Mouse (Mus musculus) cerebellum, adult (tissue): Measurements from ENCODE around the gene Zfp180.
"Not testable (repeated sequence)": the region's sequence is repeated elsewhere in the genome, so short reads cannot be mapped to it uniquely, and the experiment has no call there.

Experiments used
- ATAC-seq: cut with Nextera tagmentation; 2 replicates; pipeline ENCODE4 v1.9.2; 2017; ENCODE audit warnings: mild to moderate bottlenecking, moderate library complexity, mixed read lengths; ENCODE audit not compliant: insufficient number of reproducible peaks, low FRiP score, low TSS enrichment

Gene Zfp180

DNA sequence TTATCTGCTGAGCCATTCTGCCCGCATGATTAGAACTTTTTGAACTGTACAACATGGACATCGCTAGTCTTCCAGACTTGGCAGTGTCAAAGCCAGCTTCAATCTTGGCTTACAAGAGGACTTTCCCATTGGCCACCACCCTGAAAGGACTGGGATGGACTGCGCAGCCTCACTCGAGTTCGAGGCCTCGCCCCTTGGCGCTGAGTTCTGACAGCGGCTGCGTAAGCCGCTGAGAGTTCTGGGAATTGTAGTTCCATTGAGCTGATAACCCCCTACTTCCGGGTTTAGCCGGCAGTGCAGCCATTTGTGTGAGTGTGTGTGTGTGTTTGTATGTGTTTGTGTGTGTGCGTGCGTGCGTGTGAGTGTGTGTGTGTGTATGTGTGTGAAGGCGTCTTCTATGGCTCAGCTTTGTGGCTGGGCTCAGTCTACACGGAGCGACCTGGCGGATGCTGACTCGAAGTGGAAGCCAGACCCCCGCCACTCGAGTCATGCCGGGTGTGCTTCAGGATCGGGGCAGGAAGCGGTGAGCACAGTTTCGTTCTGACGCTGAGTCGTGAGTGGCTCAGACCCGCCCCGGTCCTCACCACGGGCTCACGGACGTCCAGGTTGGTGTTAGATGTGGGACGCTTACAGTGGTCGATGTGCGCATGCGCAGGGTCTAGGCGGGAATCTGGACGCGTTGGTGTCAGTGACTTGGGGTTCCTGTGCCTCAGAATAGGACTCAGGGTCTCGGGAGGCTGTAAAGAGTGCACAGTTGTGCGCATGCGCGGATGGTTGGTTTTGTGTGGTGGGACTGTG, at the start of gene Zfp180:
Gene Zfp180 (plus strand): TSS at position 291 of the 798 bp plus-strand sequence.
- ATAC-seq, result peak; percentile 98

DNA sequence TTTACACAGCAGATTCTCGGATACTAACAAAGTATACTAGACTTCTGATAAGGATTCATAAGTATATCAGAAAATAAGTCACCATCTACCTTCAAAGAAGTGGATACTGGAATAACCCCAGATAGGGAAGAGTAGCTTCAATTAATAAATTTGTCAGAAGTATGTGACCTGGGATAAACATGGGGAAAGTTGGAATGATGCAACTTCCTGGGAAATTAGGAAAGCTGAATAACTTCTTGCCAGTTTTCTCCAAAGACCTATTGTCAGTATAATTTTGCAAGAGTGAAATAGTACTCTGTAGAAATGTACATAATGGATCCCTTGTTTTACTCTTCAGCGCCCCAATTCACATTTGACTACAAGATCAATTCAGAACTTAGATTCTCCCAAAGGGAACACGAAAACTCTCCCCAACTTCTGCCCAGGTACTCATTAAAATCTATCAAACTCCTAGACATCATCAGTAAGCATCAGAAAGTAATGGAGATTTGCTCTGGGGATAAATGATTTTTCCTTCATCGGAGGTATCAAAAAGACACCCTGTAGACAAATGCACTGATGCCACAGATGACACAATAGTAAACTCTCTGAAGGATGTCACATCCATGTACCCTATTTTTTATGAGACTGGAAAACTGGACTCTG, 28.9 kb upstream of the Zfp180 start, which contains the start of gene Vmn1r183:
Gene Vmn1r183 (plus strand): TSS at position 595 of the 645 bp plus-strand sequence.
- no peak for ATAC-seq

DNA sequence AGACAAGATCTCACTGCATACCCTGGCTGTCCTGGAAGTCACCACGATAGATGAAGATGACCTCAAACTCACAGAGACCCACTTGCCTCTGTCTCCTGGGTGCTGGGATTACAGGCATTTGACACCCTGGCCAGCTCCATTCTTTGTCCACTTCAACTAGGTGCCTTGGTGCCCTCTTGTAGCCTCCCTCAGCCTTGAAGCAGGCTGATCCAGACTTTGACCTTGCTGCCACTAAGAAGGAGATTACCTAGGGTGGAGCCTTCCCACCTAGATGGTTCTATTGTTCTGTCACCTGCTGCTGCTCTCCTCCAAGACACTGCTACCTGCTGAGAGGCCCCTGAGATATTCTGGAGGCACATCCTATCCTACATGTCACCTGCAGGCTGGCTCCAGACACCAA, 7.3 kb upstream of the Zfp180 start:
- ATAC-seq, result not testable (repeated sequence)

DNA sequence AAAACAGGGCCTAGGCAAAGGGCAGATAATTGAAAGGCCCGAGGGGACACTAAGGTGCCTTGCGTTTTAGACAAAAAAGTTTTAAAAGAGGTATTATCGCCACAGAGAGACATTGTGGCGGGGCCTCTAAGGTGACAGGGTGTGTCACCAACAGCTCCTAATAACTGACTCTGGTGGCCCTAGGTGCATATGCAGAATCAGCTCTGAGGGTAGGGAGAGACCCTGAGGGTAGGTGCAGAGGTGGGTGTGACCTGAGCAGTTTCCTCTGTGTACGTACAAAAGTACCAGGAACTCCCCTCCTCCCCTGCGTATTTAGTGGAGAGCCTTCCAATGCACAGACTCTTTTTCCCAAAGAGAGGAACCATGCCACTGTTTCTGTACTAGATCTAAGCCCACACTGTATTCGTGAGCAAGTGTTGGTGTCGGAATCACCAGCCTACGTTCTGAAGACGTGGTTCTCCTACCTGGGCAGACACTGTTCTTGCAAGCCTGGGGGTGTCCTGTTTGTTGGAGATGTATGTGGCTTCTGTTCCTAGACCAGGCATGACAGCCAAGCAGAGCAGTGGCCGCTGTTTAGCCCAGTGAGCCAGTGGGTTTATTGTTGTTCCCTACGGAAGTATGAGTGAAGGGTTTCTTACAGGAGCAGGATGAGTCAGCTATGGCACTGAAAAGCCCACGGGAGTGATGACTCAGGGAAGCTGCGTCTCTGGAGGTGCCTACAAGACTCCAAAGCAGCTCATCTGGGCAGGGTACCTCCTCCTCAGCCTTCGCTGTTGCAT, 922 bp downstream of the Zfp180 start:
- no peak for ATAC-seq

DNA sequence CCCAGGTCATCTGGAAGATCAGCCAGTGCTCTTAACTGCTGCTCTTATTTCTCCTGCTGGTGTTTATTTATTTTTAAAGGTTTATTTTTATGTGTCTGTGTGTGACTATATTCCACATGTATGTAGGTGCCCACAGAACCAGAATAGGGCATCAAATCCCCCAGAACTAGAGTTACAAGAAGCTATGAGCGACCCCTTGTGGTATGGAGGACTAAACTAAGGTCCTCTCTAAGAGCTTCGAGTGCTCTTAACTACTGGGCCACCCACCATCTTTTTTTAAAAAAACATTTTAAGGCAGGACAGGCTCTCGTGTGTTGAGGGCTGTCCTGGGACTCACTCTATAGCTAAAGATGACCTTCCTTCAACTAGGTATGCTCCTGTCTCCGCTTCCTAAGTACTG, 5.1 kb downstream of the Zfp180 start:
- ATAC-seq, result no peak

DNA sequence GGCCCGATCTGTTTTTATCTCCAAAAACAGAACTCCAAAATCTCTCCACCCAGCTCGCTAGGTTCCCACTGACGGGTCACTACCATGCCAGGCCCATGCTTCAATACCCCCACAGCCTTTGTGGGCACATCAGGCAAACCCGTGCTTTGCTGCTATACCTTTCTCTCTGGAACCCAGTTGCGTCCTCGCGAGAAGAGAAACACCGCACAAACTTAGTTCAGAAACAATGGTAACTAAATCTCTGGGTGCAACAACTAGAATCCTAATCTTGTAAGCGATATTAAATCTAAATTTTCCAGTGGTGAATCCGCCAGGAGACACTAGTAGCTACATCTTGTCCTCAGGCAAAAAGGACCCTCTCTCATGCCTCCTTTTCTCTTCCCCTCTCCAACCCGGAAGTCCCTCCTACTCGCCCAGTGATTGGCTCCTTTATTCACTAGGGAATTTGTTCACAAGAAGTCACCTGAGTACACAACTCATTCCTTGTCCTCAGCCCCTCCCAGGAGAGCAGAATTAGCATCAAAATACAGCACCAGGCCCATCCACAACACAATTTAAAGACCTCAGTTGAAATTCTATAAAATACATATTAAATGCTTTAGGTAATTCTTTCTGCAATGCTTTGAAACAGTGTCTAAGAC, 5.9 kb downstream of the Zfp180 start:
- no peak for ATAC-seq

DNA sequence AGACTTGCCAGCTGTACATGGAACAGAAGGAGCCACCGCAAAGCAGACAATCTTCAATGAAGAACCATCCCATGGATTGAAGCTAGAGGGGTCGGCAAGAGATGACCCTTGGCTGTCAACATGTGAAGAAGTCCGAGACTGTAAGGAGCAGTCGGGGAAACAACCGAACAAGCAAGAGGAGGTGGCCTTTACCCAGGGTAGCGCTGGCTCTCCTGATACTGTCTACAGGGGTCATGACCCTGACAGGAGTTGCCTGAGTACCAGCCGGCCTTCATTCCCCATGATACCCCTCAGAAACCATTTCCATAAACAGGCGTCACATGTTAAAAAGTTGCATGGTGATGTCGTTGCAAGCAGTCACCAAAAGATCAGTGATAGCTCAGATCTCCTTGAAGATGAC, 22.7 kb downstream of the Zfp180 start:
- ATAC-seq, result no peak

DNA sequence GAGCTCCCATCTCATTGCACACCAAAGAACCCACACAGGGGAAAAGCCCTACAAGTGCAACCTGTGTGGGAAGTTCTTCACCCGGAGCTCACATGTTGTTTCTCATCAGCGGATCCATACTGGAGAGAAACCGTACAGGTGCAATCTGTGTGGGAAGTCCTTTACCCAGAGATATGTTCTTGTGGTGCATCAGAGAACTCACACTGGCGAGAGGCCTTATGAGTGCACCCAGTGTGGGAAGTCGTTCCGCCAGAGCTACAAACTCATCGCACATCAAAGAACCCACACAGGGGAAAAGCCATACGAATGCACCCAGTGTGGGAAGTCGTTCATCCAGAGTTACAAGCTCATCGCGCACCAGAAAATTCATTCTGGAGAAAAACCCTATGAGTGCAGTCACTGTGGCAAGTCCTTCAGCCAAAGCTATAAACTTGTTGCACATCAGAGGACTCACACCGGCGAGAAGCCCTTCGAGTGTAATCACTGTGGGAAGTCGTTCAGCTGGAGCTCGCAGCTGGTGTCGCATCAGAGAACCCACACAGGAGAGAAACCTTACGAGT, 23.5 kb downstream of the Zfp180 start:
- no peak for ATAC-seq

DNA sequence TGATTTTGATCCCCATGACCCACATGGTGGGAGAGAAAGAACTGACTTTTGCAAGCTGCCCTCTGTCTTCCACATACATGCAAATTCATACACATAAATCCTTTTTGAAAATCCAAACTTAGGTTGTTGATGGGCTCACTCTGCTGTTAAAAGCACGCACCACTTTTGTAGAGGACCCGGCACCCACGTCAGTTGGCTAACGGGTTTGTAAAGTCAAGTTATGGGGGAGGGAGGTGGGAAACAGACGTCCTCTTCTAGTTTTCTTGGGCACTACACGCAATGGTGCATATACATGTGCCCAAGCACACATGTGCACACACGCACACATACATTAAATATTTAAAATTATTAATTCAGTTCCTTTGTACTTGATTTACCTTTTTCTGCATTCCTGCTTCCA, 29.1 kb downstream of the Zfp180 start:
- ATAC-seq, result no peak

DNA sequence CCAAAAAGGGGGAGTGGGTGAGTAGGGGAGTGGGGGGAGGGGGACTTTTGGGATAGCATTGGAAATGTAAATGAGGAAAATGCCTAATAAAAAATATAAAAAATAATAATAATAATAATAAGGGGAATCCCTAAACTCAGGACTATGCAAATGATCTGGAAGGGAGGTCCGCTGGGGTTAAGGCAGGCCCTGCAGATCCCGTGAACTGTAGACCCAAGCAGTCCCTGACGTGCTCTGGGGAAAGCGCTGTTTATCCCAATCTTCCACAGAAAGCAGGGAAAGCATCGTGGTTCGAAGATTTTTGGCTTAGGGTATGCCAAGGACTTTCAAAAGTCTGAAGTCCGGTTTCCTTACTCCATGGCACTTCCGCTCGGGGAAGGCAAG, 30.0 kb downstream of the Zfp180 start:
- no peak; the same call in 1 of the 2 replicates for ATAC-seq

DNA sequence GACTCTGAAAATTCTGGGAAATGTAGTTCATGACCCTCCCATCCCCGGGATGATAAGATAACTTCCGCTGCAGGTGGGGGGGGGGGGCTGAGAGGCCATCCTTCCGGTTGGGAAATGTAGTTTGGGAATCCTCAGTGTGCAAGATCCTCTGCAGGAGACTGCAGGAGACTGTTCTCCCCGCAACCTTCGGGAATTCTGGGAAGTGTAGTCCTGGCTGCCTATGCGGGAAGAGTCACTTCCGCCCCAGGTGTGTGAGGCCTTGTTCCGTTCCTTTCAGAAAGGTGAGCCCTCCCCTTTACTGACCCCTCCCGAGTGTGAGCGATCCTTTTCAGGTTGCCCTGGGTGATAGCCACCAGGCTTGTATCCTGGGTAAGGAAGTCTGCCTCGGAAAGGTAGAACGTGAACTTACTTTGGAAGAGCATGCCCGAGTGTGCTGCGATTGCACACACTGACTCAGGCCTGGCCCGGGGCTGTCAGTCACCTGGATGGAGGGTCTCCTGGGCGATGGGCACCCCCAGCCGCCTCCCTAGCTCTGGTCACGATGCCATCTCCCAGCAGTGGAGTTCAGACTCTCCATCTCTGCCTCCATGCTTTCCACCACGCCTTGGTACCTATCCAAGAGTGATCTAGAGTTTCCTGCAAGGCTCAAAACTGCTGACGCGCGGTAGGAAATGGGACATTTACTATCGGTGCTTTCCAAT, 30.6 kb downstream of the Zfp180 start, which contains the start of gene Zfp112:
Gene Zfp112 (plus strand): TSS at position 159 of the 701 bp plus-strand sequence.
- peak; percentile 99 for ATAC-seq

DNA sequence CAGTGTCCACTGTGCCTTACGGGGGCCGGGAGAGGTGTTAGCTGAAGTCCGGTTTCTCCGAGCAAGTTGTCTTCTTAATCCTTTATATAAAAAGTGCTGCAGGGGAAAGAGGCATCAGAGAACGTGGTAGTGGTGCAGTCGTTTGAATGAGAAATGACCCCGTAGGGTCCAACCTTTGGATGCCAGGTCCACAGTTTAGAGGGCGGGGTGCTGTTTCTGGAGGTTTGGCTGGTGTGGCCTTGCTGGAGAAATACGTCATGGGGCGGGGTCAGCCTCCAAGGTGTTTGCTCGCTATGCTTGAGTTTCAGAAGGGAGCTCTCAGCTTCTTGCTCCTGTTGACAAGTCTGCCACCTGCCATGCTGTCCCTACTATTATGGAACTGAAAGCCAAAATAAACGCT, 31.3 kb downstream of the Zfp180 start:
- no peak; the same call in 1 of the 2 replicates for ATAC-seq

DNA sequence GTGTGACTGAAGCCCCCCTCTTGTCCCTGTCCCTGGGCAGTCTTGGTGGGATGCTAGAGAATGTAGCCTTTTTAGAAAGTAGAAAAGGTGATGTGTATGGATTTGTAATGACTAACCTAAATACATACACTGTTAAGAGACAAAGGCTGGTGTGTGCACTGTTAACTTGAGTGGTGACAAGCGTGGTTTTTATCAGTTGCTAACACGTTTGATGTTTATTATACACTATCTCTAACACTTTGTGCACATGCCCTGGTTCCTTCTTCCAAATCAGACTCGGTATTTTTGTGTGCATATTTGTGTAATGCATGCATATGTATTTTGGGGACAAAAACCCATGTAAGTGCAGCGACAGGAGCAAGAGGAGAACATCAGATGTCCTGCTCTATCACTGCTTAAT, 34.9 kb downstream of the Zfp180 start:
- ATAC-seq, result no peak

DNA sequence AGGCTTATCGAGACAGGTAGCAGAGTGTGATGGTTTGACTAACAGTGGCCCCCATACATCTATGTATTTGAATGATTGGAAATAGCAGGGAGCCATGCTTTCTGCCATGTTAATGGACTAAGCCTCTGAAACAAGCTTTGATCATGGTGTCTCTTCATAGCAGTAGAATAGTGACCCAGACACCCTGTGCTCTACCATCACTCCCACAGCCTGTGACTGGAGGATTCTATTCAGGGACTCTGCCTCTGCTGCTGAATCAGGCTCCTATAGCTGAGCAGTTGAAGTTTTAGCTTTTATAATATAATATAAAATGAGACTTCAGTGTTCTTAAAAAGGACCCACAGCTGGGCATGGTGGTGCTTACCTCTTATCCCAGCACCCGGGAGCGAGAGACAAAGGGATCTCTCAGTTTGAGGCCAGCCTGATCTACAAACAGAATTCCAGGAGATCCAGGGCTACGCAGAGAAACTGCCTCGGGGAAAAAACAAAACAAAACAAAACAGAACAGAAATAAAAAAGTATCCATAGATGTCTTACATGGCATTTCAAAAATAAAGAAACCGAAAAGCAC, 51.8 kb downstream of the Zfp180 start:
- ATAC-seq, result no peak

DNA sequence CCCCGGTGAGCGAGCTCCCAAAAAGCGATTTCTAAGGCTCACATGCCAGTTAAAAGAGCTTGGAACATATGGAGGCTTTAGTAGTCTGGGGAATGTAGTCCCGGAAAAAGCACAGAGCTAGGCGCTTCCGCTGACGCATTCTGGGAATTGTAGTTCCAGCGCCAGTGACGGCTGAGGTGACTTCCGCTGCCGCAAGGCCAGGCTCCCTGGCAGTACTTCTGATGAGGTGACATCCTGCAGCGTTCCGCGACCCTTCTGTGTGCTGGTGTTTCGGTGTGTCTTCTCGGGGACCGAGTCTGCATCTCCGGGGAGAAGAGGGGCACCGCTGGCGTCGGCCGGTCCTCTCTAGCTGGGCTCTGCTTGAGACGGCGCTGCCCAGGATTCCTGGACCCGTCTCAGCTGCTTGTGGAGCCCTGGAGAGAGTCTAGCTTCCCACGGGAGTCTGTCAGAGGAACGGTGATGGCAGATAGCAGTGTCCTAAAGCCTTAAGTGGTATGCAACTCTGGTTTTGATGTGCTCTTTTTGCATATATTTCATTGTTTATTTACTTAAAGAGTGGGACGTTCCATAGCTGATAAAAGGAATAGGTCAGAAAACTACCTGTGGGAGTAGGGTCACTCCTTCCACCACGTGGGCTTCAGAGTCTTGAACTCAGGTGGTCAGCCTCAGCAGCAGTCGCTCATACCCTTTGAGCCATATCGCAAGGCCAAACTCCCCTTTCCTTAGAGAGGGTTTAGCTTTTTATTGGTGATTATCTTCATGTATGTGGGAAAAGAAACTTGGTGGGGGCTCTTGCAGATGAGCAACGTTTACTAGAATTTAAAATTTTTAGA, 52.5 kb downstream of the Zfp180 start, which contains the start of gene Zfp235:
Gene Zfp235 (plus strand): TSS at position 174 of the 833 bp plus-strand sequence.
- peak; percentile 98 for ATAC-seq

DNA sequence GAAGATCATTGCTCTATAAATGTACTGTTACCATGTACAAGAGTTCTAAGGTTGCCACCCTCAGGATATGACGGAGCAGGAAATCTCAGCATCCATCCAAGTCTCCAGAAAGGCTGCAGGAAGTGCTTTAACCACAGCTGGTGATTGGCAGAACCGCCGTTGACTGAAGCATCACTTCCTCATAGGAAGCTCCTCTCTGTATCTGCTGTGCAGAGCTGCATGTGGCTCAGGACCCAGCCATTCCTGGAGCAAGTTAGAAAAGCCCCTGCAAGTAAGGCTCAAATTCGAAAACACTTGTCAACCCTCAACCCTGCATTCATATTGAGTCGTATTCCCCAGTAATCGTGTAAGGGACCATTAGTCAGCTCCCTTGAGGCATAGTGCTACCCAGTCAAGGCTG, 60.8 kb downstream of the Zfp180 start:
- no peak for ATAC-seq

DNA sequence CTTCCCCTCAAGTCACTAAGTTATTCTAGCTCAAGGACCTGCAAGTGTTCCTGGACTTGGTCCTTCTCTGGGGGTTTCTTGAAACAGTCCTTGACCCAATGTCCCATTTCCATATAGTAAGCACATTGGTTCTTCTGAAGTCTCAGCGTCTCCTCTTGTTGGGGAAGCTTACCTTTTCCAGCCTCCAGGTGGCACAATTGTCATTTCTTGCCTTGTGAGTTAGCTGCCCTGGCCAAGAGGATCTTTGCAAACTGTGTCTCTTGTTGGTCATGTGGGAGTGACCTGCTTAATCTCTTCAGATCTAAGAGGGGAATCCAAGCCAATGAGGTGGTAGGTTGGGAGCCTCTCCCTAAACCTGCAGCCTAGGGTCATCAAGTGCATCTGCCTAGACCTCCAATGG, 71.5 kb downstream of the Zfp180 start:
- ATAC-seq, result no peak
